Mouse (Mus musculus): ENCODE measurements around the gene Rhebl1. TPM values are rescaled to one million over a fixed set of nuclear protein-coding genes. Genes with fewer than 3 reads are reported as not detected.

Rhebl1 gene
- polyA plus RNA-seq, 1 experiment from 2014 or later = 22.2 TPM

DNA sequence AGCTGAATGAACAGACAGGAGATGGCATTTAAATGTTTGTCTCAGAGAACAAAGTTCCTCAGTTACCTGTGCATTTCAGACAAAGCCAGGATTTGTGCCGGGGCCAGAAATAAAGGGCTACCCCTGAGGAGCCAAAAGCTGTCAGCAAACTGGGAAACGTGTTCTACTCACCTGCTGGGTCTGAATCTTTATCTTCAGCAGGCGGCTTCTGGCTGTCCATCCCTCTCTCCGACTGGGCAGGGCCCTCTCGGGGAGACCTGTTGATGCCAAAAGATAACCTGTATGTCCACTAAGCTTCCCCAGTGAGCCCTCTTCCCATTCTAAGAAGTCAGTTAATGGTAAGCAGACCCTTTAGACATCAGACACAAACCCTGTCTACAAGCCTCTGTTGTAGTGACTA is 27.8 kb downstream of the Rhebl1 start:
- H3K9me3 ChIP-seq = no peaks in the 10 kb centered on the region
- no peak overlapping the region for H3K4me3 ChIP-seq

DNA sequence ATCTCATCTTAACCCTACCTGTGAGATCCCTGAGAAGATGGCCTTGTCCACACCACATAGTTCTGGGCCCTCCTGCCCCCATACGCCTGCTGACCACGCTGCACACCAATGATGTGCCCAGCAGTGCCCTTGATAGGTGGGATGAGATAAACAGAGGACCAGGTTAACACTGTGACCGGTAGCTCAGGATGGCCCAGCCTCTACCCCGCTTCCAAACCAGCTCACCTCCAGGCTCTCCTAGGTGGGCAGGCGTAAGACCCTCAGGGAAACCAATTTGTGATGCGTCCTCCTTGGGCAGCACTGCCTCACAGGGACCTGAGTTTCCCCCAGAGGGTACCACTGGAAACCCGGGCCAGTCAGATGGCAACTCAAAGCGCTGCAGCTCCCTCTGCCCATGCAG is 28.6 kb downstream of the Rhebl1 start:
- no peak for DNase-seq (ENCODE audit: extremely low spot score, low spot score)
- H3K4me1 ChIP-seq = peaks cover 37% of the 10 kb centered on the region
- peaks cover 74% of the 10 kb centered on the region for H3K36me3 ChIP-seq (replicated peaks)
- 98% methylated on average over 8 of the region's 8 CpGs for WGBS
- H3K27me3 ChIP-seq (ENCODE audit: poor library complexity, severe bottlenecking) = no peaks in the 10 kb centered on the region
- H3K4me3 ChIP-seq = no peak overlapping the region
- no peak overlapping the region for H3K27ac ChIP-seq
- H3K9me3 ChIP-seq = no peaks in the 10 kb centered on the region

More for the DNA sequence above, 27.8 kb downstream of the Rhebl1 start:
- Histone ChIP-seq H3K27me3 (ENCODE audit: poor library complexity, severe bottlenecking) (no peaks in the 10 kb centered on the region), H3K27ac (no peak overlapping the region), H3K4me1 (peaks cover 37% of the 10 kb centered on the region), H3K36me3 (replicated peaks) (peaks cover 67% of the 10 kb centered on the region)
- DNase-seq (ENCODE audit: extremely low spot score, low spot score) = no peak
- 86% methylated on average over 5 of the region's 5 CpGs for WGBS

DNA sequence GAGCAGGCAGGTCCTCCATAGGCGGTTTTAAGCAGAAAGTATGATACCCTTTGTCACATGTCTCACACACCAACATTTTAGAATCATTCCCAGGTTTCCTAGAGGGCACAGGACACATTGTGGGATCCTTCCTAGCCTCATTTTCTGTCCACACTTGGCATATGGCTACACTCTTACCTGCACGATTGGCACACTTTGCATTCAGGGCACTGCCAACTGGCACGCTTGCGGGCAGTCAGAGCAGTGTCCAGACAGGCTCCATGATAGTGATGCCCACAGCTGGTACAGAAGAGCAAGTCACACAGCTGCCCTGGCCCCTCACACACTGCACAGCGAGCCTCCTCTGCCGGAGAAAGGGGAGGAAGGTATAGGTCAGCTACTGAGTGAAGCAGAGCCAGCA is 29.4 kb downstream of the Rhebl1 start:
- peaks cover 30% of the 10 kb centered on the region for H3K4me1 ChIP-seq
- H3K27ac ChIP-seq = no peak overlapping the region
- no peak for DNase-seq (ENCODE audit: extremely low spot score, low spot score)
- whole genome bisulfite sequencing = 95% methylated on average over 6 of the region's 6 CpGs
- no peaks in the 10 kb centered on the region for H3K27me3 ChIP-seq (ENCODE audit: poor library complexity, severe bottlenecking)
- no peaks in the 10 kb centered on the region for H3K9me3 ChIP-seq
- H3K36me3 ChIP-seq (replicated peaks) = peaks cover 82% of the 10 kb centered on the region
- H3K4me3 ChIP-seq = no peak overlapping the region

DNA sequence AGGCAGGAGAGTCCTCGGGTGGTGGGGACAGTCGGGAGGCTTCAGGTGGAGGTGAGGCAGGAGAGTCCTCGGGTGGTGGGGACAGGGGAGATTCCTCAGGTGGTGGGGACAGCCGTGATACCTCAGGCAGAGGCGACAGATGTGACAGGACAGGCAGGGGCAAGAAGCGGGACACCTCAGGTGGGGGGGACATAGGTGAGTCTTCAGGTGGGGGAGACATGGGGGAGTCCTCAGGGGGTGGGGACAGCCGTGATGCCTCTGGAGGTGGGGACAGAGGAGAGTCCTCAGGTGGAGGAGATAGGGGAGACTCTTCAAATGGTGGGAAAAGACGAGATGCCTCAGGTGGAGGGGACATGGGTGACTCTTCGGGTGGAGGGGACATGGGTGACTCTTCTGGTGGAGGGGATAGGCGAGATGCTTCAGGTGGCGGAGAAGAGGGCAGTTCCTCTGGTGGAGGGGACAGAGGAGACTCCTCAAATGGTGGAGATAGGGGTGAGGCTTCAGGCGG is 30.8 kb downstream of the Rhebl1 start:
- Histone ChIP-seq H3K9me3 (no peaks in the 10 kb centered on the region), H3K27ac (no peak overlapping the region), H3K4me3 (no peak overlapping the region), H3K4me1 (peaks cover 15% of the 10 kb centered on the region), H3K36me3 (replicated peaks) (peaks cover 97% of the 10 kb centered on the region), H3K27me3 (ENCODE audit: poor library complexity, severe bottlenecking) (no peaks in the 10 kb centered on the region)
- 92% methylated on average over 12 of the region's 12 CpGs for WGBS
- DNase-seq (ENCODE audit: extremely low spot score, low spot score) = no peak

DNA sequence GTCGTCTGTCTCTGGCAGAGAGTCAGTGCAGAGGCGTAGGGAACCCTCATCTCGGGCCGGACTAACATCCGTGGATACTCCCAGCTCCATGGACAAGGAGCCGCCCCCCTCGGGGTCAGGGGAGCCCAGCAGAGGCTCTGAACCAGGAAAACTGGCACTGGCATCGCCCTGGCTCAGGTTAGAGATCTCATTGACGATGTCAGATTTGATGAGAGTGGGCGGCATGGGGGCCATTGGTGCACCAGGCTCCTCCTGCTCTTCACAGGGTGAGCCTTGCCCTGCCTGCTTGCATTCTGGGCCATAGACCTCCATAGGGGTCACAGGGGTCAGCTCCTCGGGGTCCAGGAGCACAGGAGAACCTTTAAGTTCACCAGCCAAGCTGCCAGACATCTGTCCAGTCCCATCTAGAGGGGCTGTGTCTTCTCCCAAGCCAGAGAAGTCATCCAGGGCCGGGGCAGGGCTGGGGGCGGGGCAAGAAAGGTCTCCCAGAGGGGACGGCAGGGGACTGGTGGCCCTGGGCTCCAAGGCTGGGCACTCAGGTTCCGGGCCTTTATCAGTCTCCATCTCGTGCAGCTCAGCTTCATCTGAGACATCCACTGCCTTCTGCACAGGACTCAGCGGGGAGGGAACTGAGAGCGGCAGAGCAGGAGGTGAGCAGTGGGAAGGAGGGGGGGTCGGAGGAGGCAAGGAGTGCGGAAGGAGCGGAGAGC is 32.5 kb downstream of the Rhebl1 start:
- Histone ChIP-seq H3K4me1 (no peaks in the 10 kb centered on the region), H3K27ac (no peak overlapping the region), H3K27me3 (ENCODE audit: poor library complexity, severe bottlenecking) (no peaks in the 10 kb centered on the region), H3K36me3 (replicated peaks) (peaks cover 100% of the 10 kb centered on the region), H3K4me3 (no peak overlapping the region), H3K9me3 (no peaks in the 10 kb centered on the region)
- WGBS = 89% methylated on average over 21 of the region's 21 CpGs
- DNase-seq (ENCODE audit: extremely low spot score, low spot score) = no peak

DNA sequence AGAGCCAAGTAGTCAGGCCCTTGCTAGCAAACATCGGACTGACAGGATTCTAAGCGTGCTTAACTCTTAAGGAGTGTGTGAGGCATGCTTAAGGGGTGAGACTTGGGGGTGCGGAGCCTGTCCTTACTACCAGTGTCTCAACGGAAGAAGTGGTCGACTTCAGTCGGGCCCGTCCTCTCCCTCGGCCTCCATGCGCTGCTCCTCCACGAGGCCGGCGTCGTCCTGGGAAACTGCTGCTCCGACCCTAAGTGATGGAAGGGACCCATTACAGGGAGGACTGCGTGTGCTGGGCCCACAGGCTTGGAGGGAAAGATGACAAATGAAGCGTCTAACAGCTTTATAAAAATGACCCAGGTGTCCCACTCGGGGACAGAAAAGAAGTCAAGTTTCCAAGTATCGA is 33.4 kb downstream of the Rhebl1 start:
- Histone ChIP-seq H3K27me3 (ENCODE audit: poor library complexity, severe bottlenecking) (no peaks in the 10 kb centered on the region), H3K4me3 (no peak overlapping the region), H3K27ac (no peak overlapping the region), H3K9me3 (no peaks in the 10 kb centered on the region), H3K36me3 (replicated peaks) (peaks cover 100% of the 10 kb centered on the region), H3K4me1 (no peaks in the 10 kb centered on the region)
- no peak for DNase-seq (ENCODE audit: extremely low spot score, low spot score)
- WGBS = 96% methylated on average over 18 of the region's 18 CpGs

DNA sequence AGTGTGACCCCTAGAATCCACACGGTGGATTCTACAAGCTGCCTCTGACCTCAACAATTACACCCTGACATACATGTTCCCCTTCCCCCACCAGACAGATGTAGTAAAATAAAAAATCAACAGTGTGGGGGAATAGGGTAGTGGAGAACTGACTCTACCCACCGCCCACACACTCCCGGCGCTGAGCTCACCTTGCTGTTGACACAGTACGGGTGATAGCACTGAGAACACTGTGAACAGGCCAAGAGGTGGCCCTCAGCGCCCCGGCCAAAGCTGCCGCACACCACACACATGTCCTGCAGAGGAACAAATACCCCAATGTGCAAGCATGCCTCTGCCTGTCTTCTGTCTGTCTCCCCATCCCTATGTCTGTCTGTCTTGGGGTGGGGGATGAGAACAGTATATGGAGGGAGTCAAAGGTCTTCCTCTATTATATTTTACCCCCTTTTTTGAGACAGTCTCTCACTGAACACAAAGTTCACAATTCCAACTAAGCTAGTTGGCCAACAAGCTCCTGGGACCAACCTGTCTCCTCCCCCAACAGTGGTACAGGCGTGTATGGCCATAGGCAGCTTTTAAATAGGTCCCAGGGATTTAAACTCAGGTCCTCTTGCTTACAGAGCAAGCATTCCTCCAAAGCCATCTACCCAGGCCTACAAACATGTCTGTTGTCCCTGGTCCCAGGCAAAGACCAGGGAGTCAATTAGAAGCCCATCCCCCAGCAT is 34.9 kb downstream of the Rhebl1 start:
- H3K27me3 ChIP-seq (ENCODE audit: poor library complexity, severe bottlenecking) = no peaks in the 10 kb centered on the region
- no peak overlapping the region for H3K27ac ChIP-seq
- no peak overlapping the region for H3K4me3 ChIP-seq
- WGBS = 86% methylated on average over 9 of the region's 9 CpGs
- H3K4me1 ChIP-seq = no peaks in the 10 kb centered on the region
- no peak for DNase-seq (ENCODE audit: extremely low spot score, low spot score)
- H3K9me3 ChIP-seq = no peaks in the 10 kb centered on the region
- peaks cover 100% of the 10 kb centered on the region for H3K36me3 ChIP-seq (replicated peaks)

DNA sequence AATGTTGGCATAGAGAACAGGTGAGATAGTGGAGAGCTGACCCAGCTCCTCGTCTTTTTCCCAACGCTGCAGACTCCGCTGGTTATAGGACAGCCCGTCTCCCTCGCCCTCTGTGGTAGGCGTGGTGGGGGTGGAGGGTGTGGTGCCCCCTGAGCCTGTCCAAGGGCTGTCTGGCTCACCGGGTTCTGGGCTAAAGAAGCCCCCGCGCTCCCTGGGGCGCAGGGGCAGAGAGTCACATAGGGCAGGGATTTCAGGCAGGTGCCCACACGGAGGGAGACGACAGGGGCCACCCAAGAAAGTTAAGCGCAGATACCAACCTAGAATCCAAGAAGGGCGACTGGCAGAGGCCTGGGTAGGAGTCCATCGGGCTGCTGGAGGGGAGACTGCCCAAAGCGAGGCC is 40.1 kb downstream of the Rhebl1 start:
- no peak for DNase-seq (ENCODE audit: extremely low spot score, low spot score)
- H3K36me3 ChIP-seq (replicated peaks) = peaks cover 100% of the 10 kb centered on the region

DNA sequence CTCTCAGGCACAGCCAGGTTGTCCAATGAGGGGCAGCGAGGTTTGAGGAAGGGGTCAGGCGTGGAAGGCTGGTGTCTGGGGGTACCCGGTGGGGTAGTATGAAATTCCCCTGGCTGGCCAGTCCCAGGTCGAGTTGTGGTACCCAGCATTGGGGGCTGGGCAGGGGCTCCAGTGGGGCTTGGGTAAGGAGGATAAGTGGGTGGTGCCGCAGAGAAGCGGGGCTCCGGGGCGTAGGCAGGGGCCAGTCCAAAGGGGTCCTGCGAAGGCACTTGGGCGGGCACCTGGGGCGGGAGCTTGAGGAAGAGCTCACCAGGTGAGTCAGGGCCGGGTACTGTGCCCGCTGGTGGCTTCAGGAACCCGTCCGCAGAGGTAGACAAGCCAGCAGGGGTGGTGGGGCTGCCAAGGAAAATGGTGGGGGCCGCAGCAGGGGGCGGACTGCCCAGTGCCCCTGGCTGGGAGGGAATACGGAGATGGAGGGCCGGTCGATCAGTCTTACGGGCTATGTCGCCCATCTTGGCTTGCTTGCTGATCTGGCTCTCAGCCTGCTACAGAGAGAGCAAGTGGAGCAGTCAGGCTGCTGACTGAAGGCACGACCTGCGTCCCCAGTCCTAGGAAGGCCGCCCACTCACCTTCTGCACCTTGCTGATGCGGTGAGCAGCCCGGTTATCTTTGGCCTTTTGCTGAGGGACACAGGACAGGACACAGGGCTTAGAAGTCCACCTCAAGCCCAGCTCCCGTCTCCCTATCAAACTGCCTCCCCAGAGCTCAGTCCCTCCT is 41.0 kb downstream of the Rhebl1 start:
- Histone ChIP-seq H3K4me3 (no peak overlapping the region; the same call in 1 of the 2 replicates), H3K4me1 (no peaks in the 10 kb centered on the region), H3K36me3 (replicated peaks) (peaks cover 100% of the 10 kb centered on the region), H3K27ac (no peak overlapping the region), H3K27me3 (ENCODE audit: poor library complexity, severe bottlenecking) (no peaks in the 10 kb centered on the region), H3K9me3 (no peaks in the 10 kb centered on the region)
- WGBS = 94% methylated on average over 28 of the region's 28 CpGs
- no peak for DNase-seq (ENCODE audit: extremely low spot score, low spot score)

More for the DNA sequence above, 40.1 kb downstream of the Rhebl1 start:
- no peak overlapping the region for H3K4me3 ChIP-seq
- H3K4me1 ChIP-seq = no peaks in the 10 kb centered on the region
- no peaks in the 10 kb centered on the region for H3K9me3 ChIP-seq
- 95% methylated on average over 16 of the region's 16 CpGs for WGBS
- no peak overlapping the region for H3K27ac ChIP-seq
- no peaks in the 10 kb centered on the region for H3K27me3 ChIP-seq (ENCODE audit: poor library complexity, severe bottlenecking)

DNA sequence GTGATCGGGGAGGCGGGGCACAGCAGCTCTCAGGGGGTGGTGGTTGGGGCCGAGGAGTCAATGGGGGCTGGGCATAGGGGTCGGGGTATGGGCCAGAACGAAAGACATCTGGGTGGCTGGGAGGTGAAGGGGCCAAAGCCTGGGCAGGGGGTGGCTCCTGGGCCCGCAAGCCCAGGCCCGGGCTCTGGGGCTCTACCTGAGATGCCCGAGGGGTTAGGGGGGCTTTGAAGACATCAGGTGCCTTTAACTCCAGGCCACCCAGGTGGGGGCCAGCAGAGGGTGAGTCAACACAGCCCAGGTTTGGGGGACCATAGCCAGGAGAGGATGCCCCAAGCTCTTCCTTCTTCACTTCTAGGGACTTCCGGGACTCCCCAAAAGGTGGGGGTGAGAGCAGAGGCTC is 41.6 kb downstream of the Rhebl1 start:
- WGBS = 96% methylated on average over 9 of the region's 9 CpGs
- H3K27me3 ChIP-seq (ENCODE audit: poor library complexity, severe bottlenecking) = no peaks in the 10 kb centered on the region
- H3K27ac ChIP-seq = no peak overlapping the region
- H3K4me1 ChIP-seq = no peaks in the 10 kb centered on the region
- peaks cover 100% of the 10 kb centered on the region for H3K36me3 ChIP-seq (replicated peaks)
- no peaks in the 10 kb centered on the region for H3K9me3 ChIP-seq
- no peak overlapping the region for H3K4me3 ChIP-seq
- no peak for DNase-seq (ENCODE audit: extremely low spot score, low spot score)

DNA sequence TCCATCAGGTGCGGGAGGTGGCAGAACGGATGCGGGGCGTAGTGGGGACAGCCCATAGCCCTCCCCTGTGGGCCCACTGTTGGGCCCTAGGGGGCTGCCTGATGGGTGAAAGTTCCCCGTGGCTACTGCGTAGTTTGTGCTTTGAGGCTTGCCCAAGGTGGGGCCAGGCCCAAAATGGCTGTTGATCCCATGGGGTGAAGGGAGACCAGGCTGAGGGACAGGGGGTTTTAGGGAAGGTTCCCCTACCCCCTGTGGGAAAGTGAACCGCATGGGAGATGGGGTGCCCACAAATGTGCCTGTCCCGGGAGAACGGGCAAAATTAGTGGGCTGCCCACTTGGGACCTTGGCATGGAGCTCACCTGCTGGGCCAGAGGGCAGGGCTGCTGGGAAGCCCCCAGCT is 42.3 kb downstream of the Rhebl1 start:
- H3K9me3 ChIP-seq = no peaks in the 10 kb centered on the region
- no peaks in the 10 kb centered on the region for H3K27me3 ChIP-seq (ENCODE audit: poor library complexity, severe bottlenecking)
- no peaks in the 10 kb centered on the region for H3K4me1 ChIP-seq
- H3K4me3 ChIP-seq = no peak overlapping the region
- peaks cover 100% of the 10 kb centered on the region for H3K36me3 ChIP-seq (replicated peaks)
- 98% methylated on average over 9 of the region's 9 CpGs for WGBS
- no peak overlapping the region for H3K27ac ChIP-seq
- DNase-seq (ENCODE audit: extremely low spot score, low spot score) = no peak

DNA sequence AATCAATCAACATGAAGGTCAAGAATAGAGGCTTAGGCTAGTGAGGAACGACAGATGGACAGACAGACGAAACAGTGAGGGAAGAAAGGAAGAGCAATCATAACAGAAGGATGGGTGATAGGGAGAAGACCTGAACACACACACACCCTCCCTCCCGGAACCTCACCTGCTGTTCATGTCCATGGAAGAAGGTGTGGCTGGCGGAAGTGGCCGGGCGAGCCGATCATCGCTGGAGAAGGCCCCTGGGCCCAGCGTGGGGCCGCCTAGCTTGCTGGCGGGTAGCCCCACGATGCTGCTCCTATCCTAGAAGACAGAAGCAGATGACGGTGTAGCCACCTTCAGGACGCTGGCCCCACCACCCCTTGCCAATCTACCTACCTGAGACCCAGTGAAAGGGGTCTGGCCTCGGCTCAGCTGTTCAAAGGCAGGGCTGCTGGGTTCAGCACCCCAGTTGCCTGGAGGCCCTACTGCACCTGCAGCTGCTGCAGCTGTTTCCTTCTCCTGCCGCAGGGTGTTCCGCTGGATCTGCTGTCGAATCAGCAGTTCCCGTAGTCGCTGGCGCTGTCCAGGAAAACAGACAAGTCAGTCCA is 43.0 kb downstream of the Rhebl1 start:
- Histone ChIP-seq H3K27me3 (ENCODE audit: poor library complexity, severe bottlenecking) (no peaks in the 10 kb centered on the region), H3K9me3 (no peaks in the 10 kb centered on the region), H3K4me3 (no peak overlapping the region), H3K36me3 (replicated peaks) (peaks cover 100% of the 10 kb centered on the region), H3K27ac (no peak overlapping the region), H3K4me1 (no peaks in the 10 kb centered on the region)
- DNase-seq (ENCODE audit: extremely low spot score, low spot score) = no peak
- WGBS = 93% methylated on average over 21 of the region's 21 CpGs
